Mouse (Mus musculus): ENCODE measurements at regions not wholly inside any gene's neighbourhood (a gene's known extent, or its start where the extent isn't known, plus 50 kb on each side); places are given as distances from the start of the nearest gene placed in this dataset.

- no peak for TF ChIP-seq POLR2A (IDR thresholded peaks at IDR 0.05; ENCODE audit: insufficient read depth, low read length)
- TF ChIP-seq CTCF (IDR thresholded peaks at IDR 0.05; ENCODE audit: low read depth, low read length), result no peak
- TF ChIP-seq EP300 (IDR thresholded peaks at IDR 0.05; ENCODE audit: insufficient read depth, low read depth, low read length), result no peak
Measured at GRCm38 (mm10) chr9:31654213-31654612, 190.0 kb upstream of the Tmem45b start.

Data from ES-Bruce4 (cell line).